Mouse (Mus musculus) lung, adult 2 months (tissue): ENCODE measurements around the gene Cuedc1.

Experiments
- CTCF ChIP-seq: fragments of 200-500 bp; IDR thresholded peaks from 2 replicates; pipeline ENCODE4 v1.5.1; 2011; ENCODE audit warnings: mild to moderate bottlenecking, low read length, control low read depth; ENCODE audit not compliant: insufficient read depth
- POLR2A ChIP-seq: fragments of 200-500 bp; IDR thresholded peaks from 2 replicates; pipeline ENCODE4 v1.6.1; 2011; ENCODE audit warnings: low read depth, mild to moderate bottlenecking, control low read depth, low read length, borderline replicate concordance; ENCODE audit errors: extremely low read depth

DNA sequence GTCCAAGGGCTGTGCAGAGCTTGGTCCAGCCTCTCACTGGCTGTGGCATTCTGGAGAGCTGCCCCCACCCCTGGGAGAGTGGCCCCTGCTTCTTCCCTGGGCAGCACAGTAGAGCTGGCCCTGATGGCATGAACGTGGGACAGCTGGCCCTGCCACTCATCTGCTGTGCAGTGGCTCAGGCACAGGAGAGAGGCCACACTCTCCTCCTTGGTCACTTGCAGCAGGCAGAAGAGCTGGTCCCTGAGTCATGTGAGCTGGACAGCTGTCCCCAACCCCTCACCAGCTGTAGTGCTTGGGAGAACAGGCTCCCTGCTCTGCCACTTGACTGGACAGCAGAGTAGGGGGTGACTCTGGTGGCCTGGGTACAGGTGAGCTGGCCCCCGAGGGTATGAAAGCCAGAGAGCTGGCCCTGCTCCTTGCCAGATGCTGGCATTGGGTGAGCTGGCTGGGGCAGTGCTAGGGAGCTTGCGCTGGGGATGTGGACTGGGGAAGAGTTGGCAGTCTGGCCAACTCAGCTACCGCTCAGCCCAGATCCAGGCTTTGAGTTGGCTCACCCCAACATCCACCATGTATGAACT, 133.4 kb downstream of the Cuedc1 start:
- TF ChIP-seq POLR2A (no peak), CTCF (no peak)
